Mouse (Mus musculus) liver, postnatal 0 days (tissue): ENCODE measurements around the gene Scn3a. TPM values are rescaled to one million over a fixed set of nuclear protein-coding genes. Genes with fewer than 3 reads are reported as not detected.

ENCODE experiments used
- ATAC-seq: fragments of 200-750 bp; cut with Nextera tagmentation; 2 replicates; pipeline ENCODE4 v1.8.0; 2017; ENCODE audit warnings: mild to moderate bottlenecking, moderate library complexity
- DNase-seq: peaks from one replicate; pipeline ENCODE4 v3.0.0-alpha.2; 2016
- H3K27ac ChIP-seq: fragments of 300-500 bp; sonication (generic); 2 replicates; pipeline ENCODE4 v1.5.1; 2014; ENCODE audit warnings: antibody characterized with exemption, moderate library complexity, mild to moderate bottlenecking, low read depth
- H3K27me3 ChIP-seq: fragments of 300-500 bp; sonication (generic); 2 replicates; pipeline ENCODE4 v1.6.1; 2014; ENCODE audit warnings: low read length, control low read depth, mixed read lengths; ENCODE audit not compliant: insufficient read depth
- H3K36me3 ChIP-seq: fragments of 300-500 bp; sonication (generic); replicated peaks from 2 replicates; pipeline ENCODE4 v1.6.1; 2014; ENCODE audit warnings: mild to moderate bottlenecking, control low read depth, low read length, moderate library complexity, mixed read lengths; ENCODE audit not compliant: insufficient read depth
- H3K4me1 ChIP-seq: fragments of 300-500 bp; sonication (generic); 2 replicates; pipeline ENCODE4 v1.6.1; 2014; ENCODE audit warnings: antibody characterized with exemption, mild to moderate bottlenecking, control low read depth; ENCODE audit not compliant: insufficient read depth
- H3K4me2 ChIP-seq: fragments of 300-500 bp; sonication (generic); 2 replicates; pipeline ENCODE4 v1.6.1; 2014; ENCODE audit warnings: low read depth, mild to moderate bottlenecking, low read length, moderate library complexity, mixed read lengths
- H3K4me3 ChIP-seq: fragments of 300-500 bp; sonication (generic); 2 replicates; pipeline ENCODE4 v1.5.1; 2014; ENCODE audit warnings: low read depth, low read length
- H3K9ac ChIP-seq: fragments of 300-500 bp; sonication (generic); replicated peaks from 2 replicates; pipeline ENCODE4 v1.6.1; 2014; ENCODE audit warnings: mild to moderate bottlenecking, moderate library complexity
- H3K9me3 ChIP-seq: fragments of 300-500 bp; sonication (generic); 2 replicates; pipeline ENCODE4 v1.6.1; 2016; ENCODE audit warnings: mild to moderate bottlenecking, control low read depth, low read length, mixed read lengths
- CTCF ChIP-seq: sonication (generic); IDR thresholded peaks from 2 replicates; pipeline ENCODE4 v1.5.1; 2016; ENCODE audit warnings: antibody characterized with exemption, low read depth
- EP300 ChIP-seq: IDR thresholded peaks from 2 replicates; pipeline ENCODE4 v1.6.1; 2016; ENCODE audit warnings: antibody characterized with exemption, low read depth, mild to moderate bottlenecking
- WGBS: fragments of 180-500 bp; shearing (Covaris S2); extraction: QIAGEN DNeasy Blood & Tissue Kit; methylation state at CpG from one replicate; pipeline ENCODE4 v1.1.7; 2014; ENCODE audit not compliant: insufficient replicate concordance; 5-methylcytosine and 5-hydroxymethylcytosine counted together
- polyA plus RNA-seq: library from polyadenylated mRNA; unstranded; fragments of >200 nt; fragmentation: Nextera tagmentation; extraction: Ambion mirVana; gene quantifications from 2 replicates; pipeline ENCODE4 v1.2.1, GENCODE M21; 2015

Gene Scn3a
- polyA plus RNA-seq, 1 experiment from 2014 or later: 0.12 TPM

DNA sequence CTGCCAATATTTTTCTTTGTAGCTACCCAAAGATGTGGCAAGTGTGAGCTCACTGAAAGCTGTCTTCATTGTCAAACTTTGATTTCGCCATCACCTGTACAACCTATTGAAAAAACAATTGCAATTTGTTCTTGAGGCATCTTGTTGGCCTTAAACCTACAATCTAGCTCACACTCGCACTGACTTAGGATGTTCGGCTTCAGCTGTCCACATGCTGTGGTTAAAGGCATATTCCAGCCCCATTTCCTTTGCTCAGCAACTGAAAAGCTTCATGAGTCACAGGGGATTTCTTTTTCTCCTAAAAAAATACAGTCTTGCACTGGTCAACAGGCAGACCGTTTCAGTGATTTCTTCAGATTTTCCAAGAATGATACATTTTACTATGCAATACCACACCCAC, 124.3 kb downstream of the Scn3a start:
- Histone ChIP-seq H3K4me2 (no peak overlapping the region), H3K27ac (no peak overlapping the region), H3K9ac (no peak overlapping the region), H3K4me1 (no peaks in the 10 kb centered on the region), H3K4me3 (no peak overlapping the region), H3K9me3 (no peaks in the 10 kb centered on the region), H3K36me3 (no peaks in the 10 kb centered on the region), H3K27me3 (no peaks in the 10 kb centered on the region)
- no peak for TF ChIP-seq CTCF
- no peak for TF ChIP-seq EP300
- no peak for ATAC-seq
- WGBS: 65% methylated on average over 4 of the region's 4 CpGs
- no peak for DNase-seq

GRCm38 (mm10) chr2:65441566-65441965, 125.9 kb downstream of the Scn3a start:
- H3K27ac ChIP-seq: no peak overlapping the region
- no peaks in the 10 kb centered on the region for H3K27me3 ChIP-seq
- DNase-seq: no peak
- 35% methylated on average over 5 of the region's 5 CpGs for WGBS
- no peaks in the 10 kb centered on the region for H3K9me3 ChIP-seq
- H3K4me1 ChIP-seq: no peaks in the 10 kb centered on the region
- no peak overlapping the region for H3K4me3 ChIP-seq
- H3K4me2 ChIP-seq: no peak overlapping the region
- no peaks in the 10 kb centered on the region for H3K36me3 ChIP-seq
- TF ChIP-seq CTCF: no peak
- TF ChIP-seq EP300: 0 out of 2 replicates have a peak, but pooled peaks have one; percentile 46
- no peak overlapping the region for H3K9ac ChIP-seq
- ATAC-seq: 0 out of 2 replicates have a peak, but pooled peaks have one; percentile 47

DNA sequence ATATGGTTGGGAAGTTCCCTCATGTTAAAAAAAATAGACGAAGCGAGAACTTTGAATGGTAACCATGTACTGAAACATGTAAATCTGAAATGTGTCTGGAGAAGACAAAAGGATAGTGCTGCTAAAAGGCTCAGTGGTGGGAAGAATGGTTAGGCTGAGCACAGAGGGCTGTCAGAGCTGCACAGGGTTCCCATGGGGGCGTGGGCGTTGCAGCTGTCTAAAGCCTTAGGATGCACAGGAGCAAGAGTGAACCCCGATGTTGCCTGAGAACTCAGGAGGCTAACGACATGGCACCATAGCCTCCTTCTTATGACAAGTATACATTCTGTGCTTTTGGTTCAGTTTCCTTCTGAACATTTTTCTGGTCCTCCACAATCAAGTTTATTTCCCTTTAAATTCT, 126.3 kb downstream of the Scn3a start:
- Histone ChIP-seq H3K27me3 (no peaks in the 10 kb centered on the region), H3K4me1 (no peaks in the 10 kb centered on the region), H3K9ac (no peak overlapping the region), H3K4me2 (no peak overlapping the region), H3K27ac (no peak overlapping the region), H3K4me3 (no peak overlapping the region), H3K36me3 (no peaks in the 10 kb centered on the region), H3K9me3 (no peaks in the 10 kb centered on the region)
- ATAC-seq (no peak), DNase-seq (no peak)
- WGBS: 81% methylated on average over 6 of the region's 6 CpGs
- TF ChIP-seq CTCF (no peak), EP300 (no peak)

DNA sequence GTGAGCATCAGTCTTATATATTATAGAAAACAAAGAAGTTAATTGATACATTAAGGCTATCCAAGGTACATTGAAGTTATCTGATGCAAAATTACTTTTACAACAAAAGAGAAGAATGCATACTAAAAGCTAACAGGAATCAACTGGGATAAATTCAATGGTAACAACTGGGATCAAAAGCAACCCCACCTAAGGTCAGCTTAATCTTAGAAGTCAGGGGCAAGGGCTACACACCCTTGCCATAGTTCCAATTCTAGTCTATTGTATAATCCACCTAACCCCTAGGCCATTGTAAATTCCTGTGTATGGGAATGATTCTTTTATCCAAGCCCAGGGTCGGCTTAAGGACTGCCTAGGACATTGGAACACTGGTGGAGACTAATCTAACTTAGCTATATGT, 130.5 kb downstream of the Scn3a start:
- WGBS: 80% methylated on average over 1 of the region's 1 CpGs
- TF ChIP-seq CTCF (no peak), EP300 (no peak)
- Histone ChIP-seq H3K4me2 (no peak overlapping the region), H3K4me3 (no peak overlapping the region), H3K9ac (no peak overlapping the region), H3K27me3 (no peaks in the 10 kb centered on the region), H3K9me3 (no peaks in the 10 kb centered on the region), H3K36me3 (no peaks in the 10 kb centered on the region), H3K4me1 (no peaks in the 10 kb centered on the region), H3K27ac (no peak overlapping the region)
- ATAC-seq (no peak), DNase-seq (no peak)

GRCm38 (mm10) chr2:65423501-65423900, 143.9 kb downstream of the Scn3a start:
- DNase-seq (no peak), ATAC-seq (no peak)
- H3K36me3 ChIP-seq: no peaks in the 10 kb centered on the region
- H3K4me3 ChIP-seq: no peak overlapping the region
- H3K27me3 ChIP-seq: no peaks in the 10 kb centered on the region
- no peak overlapping the region for H3K9ac ChIP-seq
- no peak for TF ChIP-seq EP300
- TF ChIP-seq CTCF: 0 out of 2 replicates have a peak, but pooled peaks have one; percentile 15
- WGBS: 63% methylated on average over 5 of the region's 5 CpGs
- no peaks in the 10 kb centered on the region for H3K9me3 ChIP-seq
- no peaks in the 10 kb centered on the region for H3K4me1 ChIP-seq
- H3K4me2 ChIP-seq: no peak overlapping the region
- no peak overlapping the region for H3K27ac ChIP-seq

DNA sequence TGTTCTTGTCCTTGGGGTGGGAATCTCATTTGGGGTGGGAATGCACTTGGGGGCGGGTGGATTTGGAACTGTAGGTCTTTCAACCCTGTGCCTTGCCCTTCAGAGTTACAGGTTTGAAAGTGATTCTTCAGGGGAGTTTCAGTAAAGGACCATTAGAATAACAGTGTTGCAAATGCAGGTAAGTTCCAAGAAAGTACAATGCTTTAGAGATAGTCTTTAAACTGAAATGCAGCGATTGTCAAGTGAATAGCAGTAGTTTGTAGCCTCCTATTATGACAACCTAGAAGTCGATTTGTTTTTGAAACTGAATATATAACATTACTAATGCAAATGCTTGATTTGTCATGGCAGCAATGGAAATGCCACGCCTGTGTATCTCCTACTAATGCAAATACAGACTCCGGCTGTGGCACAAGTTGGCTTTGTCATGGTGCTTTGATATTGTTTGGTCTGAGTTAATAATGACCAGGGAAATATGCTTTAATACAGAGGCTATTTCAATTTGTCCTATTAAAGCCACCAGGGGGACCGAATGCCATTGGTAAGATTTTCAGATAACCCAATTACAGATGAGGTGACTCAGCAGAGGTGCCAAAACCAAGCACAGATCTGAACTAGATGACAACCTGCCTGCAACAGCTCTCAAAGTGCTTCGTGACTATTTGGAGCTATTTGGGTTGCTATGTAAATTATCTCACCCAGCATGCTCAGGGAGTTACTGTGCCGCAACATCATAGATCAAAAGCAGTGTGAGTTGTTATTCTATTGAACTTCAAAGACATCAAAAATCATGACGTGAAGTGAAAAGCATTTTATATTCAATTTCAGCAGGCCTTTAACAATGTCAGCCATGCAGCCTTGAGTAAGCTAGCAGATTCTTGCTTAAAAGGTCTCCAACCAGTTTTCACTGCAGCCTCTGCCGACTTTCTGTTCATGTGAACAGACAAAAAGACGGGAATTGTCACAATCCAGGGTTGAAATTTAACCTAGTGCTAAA, 145.9 kb downstream of the Scn3a start:
- Histone ChIP-seq H3K4me1 (no peaks in the 10 kb centered on the region), H3K9me3 (no peaks in the 10 kb centered on the region), H3K27ac (no peak overlapping the region), H3K4me3 (no peak overlapping the region), H3K36me3 (no peaks in the 10 kb centered on the region), H3K27me3 (no peaks in the 10 kb centered on the region), H3K9ac (no peak overlapping the region), H3K4me2 (no peak overlapping the region)
- TF ChIP-seq CTCF (no peak), EP300 (no peak)
- 65% methylated on average over 11 of the region's 11 CpGs for WGBS
- DNase-seq (no peak), ATAC-seq (no peak)
